Mouse (Mus musculus): ENCODE results near the gene Rab8a. TPM values are rescaled to one million over a fixed set of nuclear protein-coding genes. Genes with fewer than 3 reads are reported as not detected.
A peak's percentile ranks its signal among the peaks of the same experiment; 100 is the strongest.

Gene Rab8a
- total and polyA plus RNA-seq, 3 experiments: 23.6 to 40.9 (median 24.2) TPM

DNA sequence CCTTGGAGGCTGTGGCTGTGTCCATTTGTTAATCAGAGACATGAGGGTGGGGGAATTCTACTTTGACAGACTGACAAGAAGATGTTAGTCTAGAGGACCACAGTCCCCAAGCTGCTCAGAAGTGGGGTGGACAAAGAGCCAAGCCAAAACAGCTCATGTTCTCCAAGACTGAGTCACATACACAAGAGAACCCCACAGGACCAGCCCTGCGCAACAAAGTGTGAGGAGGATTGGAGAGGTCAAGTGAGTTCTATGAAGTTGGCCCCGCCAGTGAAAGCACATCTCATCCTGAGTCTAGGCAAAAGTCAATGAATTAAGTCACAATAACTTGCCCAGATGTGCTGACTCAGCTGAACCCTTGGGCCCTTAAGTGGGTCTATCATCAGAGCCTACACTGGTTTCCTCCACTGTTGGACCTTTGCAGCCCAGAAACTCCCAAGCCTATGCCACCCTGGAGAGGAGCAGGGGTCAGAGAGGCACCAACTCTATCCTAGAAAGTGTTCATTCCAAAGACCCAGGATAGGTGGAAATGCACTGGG, 26.9 kb downstream of the Rab8a start:
- Histone ChIP-seq H3K27ac (no peak overlapping the region), H3K79me2 (replicated peaks; ENCODE audit: control insufficient read depth, insufficient read depth, low read length) (no peaks in the 10 kb centered on the region), H3K4me3 (no peak overlapping the region), H3K9ac (ENCODE audit: low read depth, low read length) (no peak overlapping the region), H3K36me3 (ENCODE audit: control insufficient read depth, insufficient read depth, low read length) (no peaks in the 10 kb centered on the region), H3K27me3 (ENCODE audit: control insufficient read depth, insufficient read depth, low read length) (no peaks in the 10 kb centered on the region), H3K4me1 (ENCODE audit: control insufficient read depth, insufficient read depth, low read length) (no peaks in the 10 kb centered on the region)
- DNase-seq: no peak
- intact Hi-C loops (cut with DNase I): no loop called here
- WGBS: 76% methylated on average over 2 of the region's 2 CpGs
- TF ChIP-seq CTCF (IDR thresholded peaks at IDR 0.05) (no peak), POLR2A (IDR thresholded peaks at IDR 0.05; ENCODE audit: insufficient read depth, low read depth, low read length) (no peak), EP300 (IDR thresholded peaks at IDR 0.05; ENCODE audit: insufficient read depth, low read depth, low read length) (no peak)

- Histone ChIP-seq H3K27me3 (ENCODE audit: control insufficient read depth, insufficient read depth, low read length) (no peaks in the 10 kb centered on the region), H3K4me1 (ENCODE audit: control insufficient read depth, insufficient read depth, low read length) (no peaks in the 10 kb centered on the region), H3K27ac (no peak within 1 kb of the TSS), H3K79me2 (replicated peaks; ENCODE audit: control insufficient read depth, insufficient read depth, low read length) (no peaks in the 10 kb centered on the region), H3K9ac (ENCODE audit: low read depth, low read length) (no peak within 1 kb of the TSS), H3K36me3 (ENCODE audit: control insufficient read depth, insufficient read depth, low read length) (no peaks in the 10 kb centered on the region), H3K4me3 (no peak within 1 kb of the TSS)
- peak in 1 of 2 experiments; percentile 51 for DNase-seq
- no peak for TF ChIP-seq EP300 (IDR thresholded peaks at IDR 0.05; ENCODE audit: insufficient read depth, low read depth, low read length)
- TF ChIP-seq CTCF (IDR thresholded peaks at IDR 0.05): 0 out of 2 replicates have a peak, but pooled peaks have one; percentile 14
- intact Hi-C loops (cut with DNase I): no loop called here
- 55% methylated on average over 12 of the region's 12 CpGs for WGBS
Measured at GRCm38 (mm10) chr8:72189417-72190214, 28.6 kb downstream of the Rab8a start, which contains the start of gene Hsh2d. Gene Hsh2d (plus strand): TSS chr8:72189638.

- no peak overlapping the region for H3K27ac ChIP-seq
- WGBS: 62% methylated on average over 2 of the region's 2 CpGs
- no peaks in the 10 kb centered on the region for H3K27me3 ChIP-seq (ENCODE audit: control insufficient read depth, insufficient read depth, low read length)
- no peaks in the 10 kb centered on the region for H3K4me1 ChIP-seq (ENCODE audit: control insufficient read depth, insufficient read depth, low read length)
- no peak overlapping the region for H3K9ac ChIP-seq (ENCODE audit: low read depth, low read length)
- no peaks in the 10 kb centered on the region for H3K36me3 ChIP-seq (ENCODE audit: control insufficient read depth, insufficient read depth, low read length)
- intact Hi-C loops (cut with DNase I): no loop called here
- DNase-seq: no peak
- TF ChIP-seq POLR2A (IDR thresholded peaks at IDR 0.05; ENCODE audit: insufficient read depth, low read depth, low read length) (no peak), EP300 (IDR thresholded peaks at IDR 0.05; ENCODE audit: insufficient read depth, low read depth, low read length) (no peak), CTCF (IDR thresholded peaks at IDR 0.05) (no peak)
- H3K4me3 ChIP-seq: no peak overlapping the region
- no peaks in the 10 kb centered on the region for H3K79me2 ChIP-seq (replicated peaks; ENCODE audit: control insufficient read depth, insufficient read depth, low read length)
Measured at GRCm38 (mm10) chr8:72190215-72190539, 29.2 kb downstream of the Rab8a start.

DNA sequence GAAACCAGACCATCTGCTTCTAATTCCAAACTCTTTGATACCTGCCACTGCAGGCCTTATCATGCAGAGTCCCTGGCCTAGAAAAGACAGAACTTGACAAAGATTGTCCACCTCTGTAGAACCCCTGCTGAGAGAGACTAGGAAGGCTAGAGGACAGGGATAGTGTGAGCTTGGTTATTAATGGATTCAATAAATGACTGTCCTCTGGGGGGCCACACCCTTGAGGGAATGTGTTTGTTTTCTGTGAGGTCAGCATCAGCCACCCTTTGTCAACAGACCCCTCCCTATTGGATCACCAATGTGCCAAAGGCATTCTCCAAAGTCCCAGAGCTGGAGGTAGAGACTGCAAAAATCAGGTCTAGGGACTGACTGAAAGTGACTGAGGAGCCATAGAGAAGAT, 31.1 kb downstream of the Rab8a start:
- H3K4me1 ChIP-seq (ENCODE audit: control insufficient read depth, insufficient read depth, low read length): no peaks in the 10 kb centered on the region
- no peak overlapping the region for H3K27ac ChIP-seq
- intact Hi-C loops (cut with DNase I): no loop called here
- H3K9ac ChIP-seq (ENCODE audit: low read depth, low read length): no peak overlapping the region
- H3K36me3 ChIP-seq (ENCODE audit: control insufficient read depth, insufficient read depth, low read length): no peaks in the 10 kb centered on the region
- DNase-seq: no peak
- H3K4me3 ChIP-seq: no peak overlapping the region
- H3K79me2 ChIP-seq (replicated peaks; ENCODE audit: control insufficient read depth, insufficient read depth, low read length): no peaks in the 10 kb centered on the region
- TF ChIP-seq POLR2A (IDR thresholded peaks at IDR 0.05; ENCODE audit: insufficient read depth, low read depth, low read length) (no peak), CTCF (IDR thresholded peaks at IDR 0.05) (no peak), EP300 (IDR thresholded peaks at IDR 0.05; ENCODE audit: insufficient read depth, low read depth, low read length) (no peak)
- H3K27me3 ChIP-seq (ENCODE audit: control insufficient read depth, insufficient read depth, low read length): no peaks in the 10 kb centered on the region

DNA sequence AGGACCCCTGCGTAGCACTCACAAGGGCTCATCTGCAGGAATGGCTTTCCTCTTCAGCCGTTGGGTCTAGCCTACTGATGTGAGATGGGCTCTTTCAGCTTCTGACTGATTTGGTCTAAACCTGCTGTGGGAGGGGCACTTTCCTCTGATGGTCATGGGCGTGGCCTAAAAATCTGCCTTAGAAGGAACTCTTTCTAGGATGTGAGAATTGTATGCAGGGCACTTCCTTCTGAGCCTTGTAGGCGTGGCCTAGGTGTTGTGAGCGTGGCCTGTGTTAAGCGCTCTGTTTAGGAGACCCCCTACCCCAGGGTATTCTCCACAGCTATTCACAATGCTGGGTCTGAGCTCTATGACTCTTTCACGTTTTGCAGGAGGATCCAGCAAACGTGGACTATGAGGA, 37.0 kb downstream of the Rab8a start:
- Histone ChIP-seq H3K79me2 (replicated peaks; ENCODE audit: control insufficient read depth, insufficient read depth, low read length) (no peaks in the 10 kb centered on the region), H3K4me1 (ENCODE audit: control insufficient read depth, insufficient read depth, low read length) (no peaks in the 10 kb centered on the region), H3K4me3 (no peak overlapping the region), H3K36me3 (ENCODE audit: control insufficient read depth, insufficient read depth, low read length) (no peaks in the 10 kb centered on the region), H3K27me3 (ENCODE audit: control insufficient read depth, insufficient read depth, low read length) (no peaks in the 10 kb centered on the region), H3K27ac (no peak overlapping the region), H3K9ac (ENCODE audit: low read depth, low read length) (no peak overlapping the region)
- TF ChIP-seq EP300 (IDR thresholded peaks at IDR 0.05; ENCODE audit: insufficient read depth, low read depth, low read length): no peak
- no peak for TF ChIP-seq CTCF (IDR thresholded peaks at IDR 0.05)
- TF ChIP-seq POLR2A (IDR thresholded peaks at IDR 0.05; ENCODE audit: insufficient read depth, low read depth, low read length): no peak
- intact Hi-C loops (cut with DNase I): no loop called here
- no peak for DNase-seq
- 56% methylated on average over 8 of the region's 8 CpGs for WGBS

DNA sequence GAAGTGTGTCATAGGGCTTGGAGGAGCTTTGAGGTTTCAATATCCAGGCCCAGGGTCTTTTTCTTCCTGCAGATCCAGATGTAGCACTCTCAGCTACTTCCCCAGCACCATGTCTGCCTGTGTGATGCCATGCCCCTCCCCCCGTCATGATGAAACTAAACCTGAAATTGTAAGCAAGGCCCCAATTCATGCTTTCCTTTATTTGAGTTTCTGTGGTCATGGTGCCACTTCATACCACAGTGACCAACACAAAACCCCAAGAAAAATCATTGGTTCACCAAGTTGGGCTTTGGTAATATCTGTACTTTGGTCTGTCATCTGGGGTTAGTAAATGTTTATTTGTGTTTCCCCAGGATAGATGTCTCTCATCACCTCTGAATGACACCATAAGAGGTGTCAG, 47.6 kb downstream of the Rab8a start:
- TF ChIP-seq POLR2A (IDR thresholded peaks at IDR 0.05; ENCODE audit: insufficient read depth, low read depth, low read length) (no peak), CTCF (IDR thresholded peaks at IDR 0.05) (no peak), EP300 (IDR thresholded peaks at IDR 0.05; ENCODE audit: insufficient read depth, low read depth, low read length) (no peak)

More for the DNA sequence above, 47.6 kb downstream of the Rab8a start:
- 89% methylated on average over 1 of the region's 1 CpGs for WGBS
- Histone ChIP-seq H3K27ac (no peak overlapping the region), H3K36me3 (ENCODE audit: control insufficient read depth, insufficient read depth, low read length) (no peaks in the 10 kb centered on the region), H3K4me1 (ENCODE audit: control insufficient read depth, insufficient read depth, low read length) (no peaks in the 10 kb centered on the region), H3K4me3 (no peak overlapping the region), H3K79me2 (replicated peaks; ENCODE audit: control insufficient read depth, insufficient read depth, low read length) (no peaks in the 10 kb centered on the region), H3K9ac (ENCODE audit: low read depth, low read length) (no peak overlapping the region), H3K27me3 (ENCODE audit: control insufficient read depth, insufficient read depth, low read length) (no peaks in the 10 kb centered on the region)
- no peak for DNase-seq
- intact Hi-C loops (cut with DNase I): no loop called here

Data from heart, adult 2 months (tissue).